Mouse (Mus musculus): ENCODE measurements around the gene Top2b. TPM values are rescaled to one million over a fixed set of nuclear protein-coding genes. Genes with fewer than 3 reads are reported as not detected.
A peak's percentile ranks its signal among the peaks of the same experiment; 100 is the strongest.

Top2b gene
- polyA plus RNA-seq, 2 experiments = 16.5 to 21.1 TPM

GRCm38 (mm10) chr14:16328531-16328930, 36.4 kb upstream of the Top2b start:
- no peaks in the 10 kb centered on the region for H3K27me3 ChIP-seq (ENCODE audit: control insufficient read depth, insufficient read depth, low read length)
- H3K36me3 ChIP-seq (replicated peaks; ENCODE audit: control insufficient read depth, insufficient read depth, low read depth) = no peaks in the 10 kb centered on the region
- no peak overlapping the region for H3K4me3 ChIP-seq (ENCODE audit: insufficient read depth in 1 of 2, low read depth in 2 of 2, low read length in 2 of 2)
- no peaks in the 10 kb centered on the region for H3K9me3 ChIP-seq (ENCODE audit: control insufficient read depth, low read length)
- no peak overlapping the region for H3K4me2 ChIP-seq (ENCODE audit: low read depth)
- no peak overlapping the region for H3K9ac ChIP-seq (replicated peaks)
- no peak for DNase-seq (ENCODE audit: low read depth in 3 of 3, low spot score in 3 of 3)
- no peak overlapping the region for H3K27ac ChIP-seq
- TF ChIP-seq EP300 (IDR thresholded peaks at IDR 0.05; ENCODE audit: low read depth) (no peak), CTCF (IDR thresholded peaks at IDR 0.05; ENCODE audit: low read depth) (no peak)
- ATAC-seq (ENCODE audit: insufficient read depth) = no peak
- 22% methylated on average over 2 of the region's 2 CpGs for WGBS (ENCODE audit: insufficient replicate concordance)
- H3K4me1 ChIP-seq (replicated peaks; ENCODE audit: control insufficient read depth in 2 of 2, insufficient read depth in 2 of 2, low read length in 1 of 2) = no peaks in the 10 kb centered on the region

GRCm38 (mm10) chr14:16328959-16329480, 36.0 kb upstream of the Top2b start:
- H3K27ac ChIP-seq = no peak overlapping the region
- TF ChIP-seq CTCF (IDR thresholded peaks at IDR 0.05; ENCODE audit: low read depth) = no peak
- TF ChIP-seq EP300 (IDR thresholded peaks at IDR 0.05; ENCODE audit: low read depth) = no peak
- no peaks in the 10 kb centered on the region for H3K9me3 ChIP-seq (ENCODE audit: control insufficient read depth, low read length)
- no peak overlapping the region for H3K9ac ChIP-seq (replicated peaks)
- H3K36me3 ChIP-seq (replicated peaks; ENCODE audit: control insufficient read depth, insufficient read depth, low read depth) = no peaks in the 10 kb centered on the region
- H3K4me1 ChIP-seq (replicated peaks; ENCODE audit: control insufficient read depth in 2 of 2, insufficient read depth in 2 of 2, low read length in 1 of 2) = no peaks in the 10 kb centered on the region
- 42% methylated on average over 5 of the region's 5 CpGs for WGBS (ENCODE audit: insufficient replicate concordance)
- H3K27me3 ChIP-seq (ENCODE audit: control insufficient read depth, insufficient read depth, low read length) = no peaks in the 10 kb centered on the region
- DNase-seq (ENCODE audit: low read depth in 3 of 3, low spot score in 3 of 3) = no peak
- no peak for ATAC-seq (ENCODE audit: insufficient read depth)
- H3K4me2 ChIP-seq (ENCODE audit: low read depth) = no peak overlapping the region
- H3K4me3 ChIP-seq (ENCODE audit: insufficient read depth in 1 of 2, low read depth in 2 of 2, low read length in 2 of 2) = no peak overlapping the region

GRCm38 (mm10) chr14:16329756-16330155, 35.2 kb upstream of the Top2b start:
- Histone ChIP-seq H3K9me3 (ENCODE audit: control insufficient read depth, low read length) (no peaks in the 10 kb centered on the region), H3K36me3 (replicated peaks; ENCODE audit: control insufficient read depth, insufficient read depth, low read depth) (no peaks in the 10 kb centered on the region), H3K9ac (replicated peaks) (no peak overlapping the region), H3K27ac (no peak overlapping the region), H3K4me1 (replicated peaks; ENCODE audit: control insufficient read depth in 2 of 2, insufficient read depth in 2 of 2, low read length in 1 of 2) (no peaks in the 10 kb centered on the region), H3K27me3 (ENCODE audit: control insufficient read depth, insufficient read depth, low read length) (no peaks in the 10 kb centered on the region), H3K4me3 (ENCODE audit: insufficient read depth in 1 of 2, low read depth in 2 of 2, low read length in 2 of 2) (no peak overlapping the region), H3K4me2 (ENCODE audit: low read depth) (no peak overlapping the region)
- WGBS (ENCODE audit: insufficient replicate concordance) = 33% methylated on average over 3 of the region's 3 CpGs
- no peak for DNase-seq (ENCODE audit: low read depth in 3 of 3, low spot score in 3 of 3)
- TF ChIP-seq CTCF (IDR thresholded peaks at IDR 0.05; ENCODE audit: low read depth) = no peak
- TF ChIP-seq EP300 (IDR thresholded peaks at IDR 0.05; ENCODE audit: low read depth) = no peak
- no peak for ATAC-seq (ENCODE audit: insufficient read depth)

GRCm38 (mm10) chr14:16334260-16334659, 30.7 kb upstream of the Top2b start:
- DNase-seq (ENCODE audit: low read depth in 3 of 3, low spot score in 3 of 3) (no peak), ATAC-seq (ENCODE audit: insufficient read depth) (no peak)
- no peak overlapping the region for H3K4me2 ChIP-seq (ENCODE audit: low read depth)
- no peak overlapping the region for H3K4me3 ChIP-seq (ENCODE audit: insufficient read depth in 1 of 2, low read depth in 2 of 2, low read length in 2 of 2)
- no peak overlapping the region for H3K27ac ChIP-seq
- WGBS (ENCODE audit: insufficient replicate concordance) = 80% methylated on average over 3 of the region's 3 CpGs
- no peaks in the 10 kb centered on the region for H3K27me3 ChIP-seq (ENCODE audit: control insufficient read depth, insufficient read depth, low read length)
- H3K36me3 ChIP-seq (replicated peaks; ENCODE audit: control insufficient read depth, insufficient read depth, low read depth) = no peaks in the 10 kb centered on the region
- no peak for TF ChIP-seq CTCF (IDR thresholded peaks at IDR 0.05; ENCODE audit: low read depth)
- TF ChIP-seq EP300 (IDR thresholded peaks at IDR 0.05; ENCODE audit: low read depth) = no peak
- H3K9me3 ChIP-seq (ENCODE audit: control insufficient read depth, low read length) = no peaks in the 10 kb centered on the region
- H3K4me1 ChIP-seq (replicated peaks; ENCODE audit: control insufficient read depth in 2 of 2, insufficient read depth in 2 of 2, low read length in 1 of 2) = peaks cover 0 to 12% of the 10 kb centered on the region in 2 experiments; a peak in 2 of 4 replicates
- no peak overlapping the region for H3K9ac ChIP-seq (replicated peaks)

GRCm38 (mm10) chr14:16335835-16336417, 29.1 kb upstream of the Top2b start:
- no peak overlapping the region for H3K27ac ChIP-seq
- 29% methylated on average over 3 of the region's 3 CpGs for WGBS (ENCODE audit: insufficient replicate concordance)
- peaks cover 0 to 12% of the 10 kb centered on the region in 2 experiments; a peak in 2 of 4 replicates for H3K4me1 ChIP-seq (replicated peaks; ENCODE audit: control insufficient read depth in 2 of 2, insufficient read depth in 2 of 2, low read length in 1 of 2)
- H3K4me2 ChIP-seq (ENCODE audit: low read depth) = peak overlapping the region; percentile 29; the same call in 1 of the 2 replicates
- H3K9me3 ChIP-seq (ENCODE audit: control insufficient read depth, low read length) = no peaks in the 10 kb centered on the region
- no peak for DNase-seq (ENCODE audit: low read depth in 3 of 3, low spot score in 3 of 3)
- H3K27me3 ChIP-seq (ENCODE audit: control insufficient read depth, insufficient read depth, low read length) = no peaks in the 10 kb centered on the region
- H3K9ac ChIP-seq (replicated peaks) = peak overlapping the region; percentile 18; the same call in 1 of the 2 replicates
- TF ChIP-seq CTCF (IDR thresholded peaks at IDR 0.05; ENCODE audit: low read depth) (no peak), EP300 (IDR thresholded peaks at IDR 0.05; ENCODE audit: low read depth) (no peak)
- peak; percentile 84 for ATAC-seq (ENCODE audit: insufficient read depth)
- no peak overlapping the region for H3K4me3 ChIP-seq (ENCODE audit: insufficient read depth in 1 of 2, low read depth in 2 of 2, low read length in 2 of 2)
- H3K36me3 ChIP-seq (replicated peaks; ENCODE audit: control insufficient read depth, insufficient read depth, low read depth) = no peaks in the 10 kb centered on the region
